Mouse (Mus musculus) spleen, adult 2 months (tissue): ENCODE measurements around the gene Grm1. TPM values are rescaled to one million over a fixed set of nuclear protein-coding genes. Genes with fewer than 3 reads are reported as not detected.

Source experiments
- DNase-seq, 2 experiments: peaks; one replicate each; pipeline versions ENCODE4 v3.0.0 to v3.0.0-alpha.2; 2012 to 2021; ENCODE audit warnings: low spot score in 2 of 2, low read depth in 1 of 2
- H3K27ac ChIP-seq: fragments of 200-500 bp; 2 replicates; pipeline ENCODE4 v1.5.1; 2012; ENCODE audit warnings: low read length, inconsistent platforms; ENCODE audit not compliant: insufficient read depth
- H3K27me3 ChIP-seq: fragments of 200-500 bp; 2 replicates; pipeline ENCODE4 v1.6.1; 2012; ENCODE audit warnings: mild to moderate bottlenecking, moderate library complexity, low read length, inconsistent platforms; ENCODE audit not compliant: control insufficient read depth, insufficient read depth
- H3K36me3 ChIP-seq: fragments of 200-500 bp; 2 replicates; pipeline ENCODE4 v1.6.1; 2012; ENCODE audit warnings: mild to moderate bottlenecking, low read length, inconsistent platforms; ENCODE audit not compliant: control insufficient read depth, insufficient read depth
- H3K4me1 ChIP-seq: fragments of 200-500 bp; 2 replicates; pipeline ENCODE4 v1.6.1; 2011; ENCODE audit warnings: inconsistent platforms; ENCODE audit not compliant: control insufficient read depth, insufficient read depth, insufficient read length
- H3K4me3 ChIP-seq: fragments of 200-500 bp; 2 replicates; pipeline ENCODE4 v1.5.1; 2011; ENCODE audit warnings: mild to moderate bottlenecking, inconsistent platforms; ENCODE audit not compliant: insufficient read depth, insufficient read length; ENCODE audit errors: extremely low read depth
- CTCF ChIP-seq: fragments of 200-500 bp; IDR thresholded peaks from 2 replicates; pipeline ENCODE4 v1.5.1; 2011; ENCODE audit warnings: mild to moderate bottlenecking, inconsistent platforms; ENCODE audit not compliant: insufficient read depth, insufficient read length, insufficient replicate concordance; ENCODE audit errors: extremely low read depth
- POLR2A ChIP-seq: fragments of 200-500 bp; IDR thresholded peaks from 2 replicates; pipeline ENCODE4 v1.6.1; 2011; ENCODE audit warnings: low read depth, low read length, inconsistent platforms
- WGBS: fragments of 180-500 bp; shearing (Covaris S2); methylation state at CpG from one replicate; pipeline ENCODE4 v1.1.7; 2018; 5-methylcytosine and 5-hydroxymethylcytosine counted together
- polyA plus RNA-seq: library from polyadenylated mRNA; depleted of rRNA; stranded (reverse); fragments of >200 nt; gene quantifications from 2 replicates; pipeline ENCODE4 v1.2.3, GENCODE M21; 2012; rRNA removed

The Grm1 gene
- polyA plus RNA-seq: 0.12 TPM in 1 of 2 replicates, not detected in the other

DNA sequence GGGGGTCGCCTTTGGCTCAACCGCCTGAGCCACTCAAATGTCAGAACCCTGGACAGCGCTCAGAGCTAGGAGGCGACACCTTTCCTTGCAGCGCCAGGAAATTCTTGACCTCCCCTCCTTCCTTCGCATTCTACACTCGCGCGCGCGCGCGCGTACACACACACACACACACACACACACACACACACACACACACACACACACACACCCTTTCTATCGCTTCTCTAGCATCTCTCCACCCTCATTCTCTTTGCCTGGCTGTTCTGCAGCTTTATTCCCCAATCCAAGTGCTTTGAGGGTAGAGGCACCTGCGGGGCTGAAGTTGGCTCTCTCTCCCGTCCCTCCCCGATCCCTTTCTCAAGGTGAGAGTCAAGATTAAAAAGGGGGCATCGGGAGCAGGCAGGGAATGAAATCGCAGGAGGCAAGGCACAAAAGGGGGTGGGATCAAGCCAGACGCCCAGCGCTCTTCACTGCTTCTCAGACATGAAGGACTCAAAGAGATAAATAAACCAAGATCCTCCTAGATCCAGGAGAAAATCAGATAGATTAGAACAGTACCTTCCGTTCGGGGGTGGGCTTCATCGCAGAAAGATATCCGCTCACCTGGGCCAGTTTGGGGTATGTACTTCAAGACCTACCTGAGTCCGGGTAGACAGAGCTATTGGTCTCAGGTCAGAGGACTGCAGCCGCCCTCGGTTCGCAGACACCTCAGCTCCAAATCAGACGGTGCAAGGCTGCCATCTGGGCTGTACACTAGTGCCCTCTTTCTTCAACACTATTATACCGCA is at the start of gene Grm1:
TSS of gene Grm1 (minus strand) at position 746 of the 788 bp plus-strand sequence.
- WGBS: 10% methylated on average over 32 of the region's 32 CpGs
- H3K27me3 ChIP-seq: no peaks in the 10 kb centered on the region
- no peaks in the 10 kb centered on the region for H3K36me3 ChIP-seq
- no peak within 1 kb of the TSS for H3K27ac ChIP-seq
- no peak for TF ChIP-seq POLR2A
- no peak for TF ChIP-seq CTCF
- no peaks in the 10 kb centered on the region for H3K4me1 ChIP-seq
- no peak within 1 kb of the TSS for H3K4me3 ChIP-seq
- no peak for DNase-seq

DNA sequence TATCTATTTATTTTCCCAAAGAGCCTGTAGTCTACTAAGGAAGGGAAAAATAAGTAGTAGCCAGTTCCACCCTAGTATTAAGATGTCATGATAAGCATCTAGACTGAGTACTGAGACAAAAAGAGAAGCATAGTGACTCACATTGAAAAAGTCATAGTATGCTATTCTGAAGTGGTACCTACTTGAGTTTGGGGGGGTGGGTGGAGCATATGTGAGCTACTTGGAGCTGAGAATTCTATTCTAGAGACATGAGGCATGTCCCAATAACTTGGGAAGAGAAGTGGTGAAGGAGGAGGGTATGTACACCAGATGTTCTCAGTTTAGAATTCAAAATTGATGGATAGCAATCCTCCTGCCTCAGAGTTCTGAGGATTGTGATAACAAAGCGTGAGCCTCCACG is 39.6 kb upstream of the Grm1 start:
- 90% methylated on average over 2 of the region's 2 CpGs for WGBS
- Histone ChIP-seq H3K36me3 (no peaks in the 10 kb centered on the region), H3K4me3 (no peak overlapping the region), H3K27ac (no peak overlapping the region), H3K27me3 (no peaks in the 10 kb centered on the region), H3K4me1 (no peaks in the 10 kb centered on the region)
- TF ChIP-seq CTCF (no peak), POLR2A (no peak)
- no peak for DNase-seq

DNA sequence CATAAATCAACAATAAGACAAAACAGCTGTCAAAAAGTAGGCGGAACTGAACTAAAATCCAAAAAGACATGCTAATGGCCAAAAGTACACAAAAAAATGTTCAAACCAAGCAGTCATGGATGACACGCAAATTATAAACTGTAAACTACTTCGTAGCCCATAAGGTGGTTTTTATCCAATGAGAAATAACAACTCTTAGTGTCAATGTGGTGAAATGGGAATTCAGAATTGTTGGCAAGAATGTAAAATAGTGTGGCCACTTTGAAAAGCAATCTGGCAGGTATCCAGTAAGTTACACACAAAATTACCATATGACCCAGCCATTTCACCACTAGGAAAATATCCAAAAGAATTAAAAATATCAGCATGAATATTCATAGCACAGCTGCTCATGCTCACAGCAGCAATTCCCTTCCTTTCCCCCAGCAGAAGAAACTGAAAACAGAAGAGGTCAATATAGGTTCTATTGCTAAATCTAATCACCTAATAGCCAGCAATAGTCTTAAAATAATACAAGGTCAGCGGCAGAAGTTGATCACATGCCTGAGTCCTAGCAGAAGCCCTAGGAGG is 16.4 kb upstream of the Grm1 start:
- Histone ChIP-seq H3K4me1 (no peaks in the 10 kb centered on the region), H3K4me3 (no peak overlapping the region), H3K27me3 (no peaks in the 10 kb centered on the region), H3K36me3 (no peaks in the 10 kb centered on the region), H3K27ac (no peak overlapping the region)
- no peak for TF ChIP-seq CTCF
- no peak for TF ChIP-seq POLR2A
- 86% methylated on average over 4 of the region's 4 CpGs for WGBS
- DNase-seq: no peak

DNA sequence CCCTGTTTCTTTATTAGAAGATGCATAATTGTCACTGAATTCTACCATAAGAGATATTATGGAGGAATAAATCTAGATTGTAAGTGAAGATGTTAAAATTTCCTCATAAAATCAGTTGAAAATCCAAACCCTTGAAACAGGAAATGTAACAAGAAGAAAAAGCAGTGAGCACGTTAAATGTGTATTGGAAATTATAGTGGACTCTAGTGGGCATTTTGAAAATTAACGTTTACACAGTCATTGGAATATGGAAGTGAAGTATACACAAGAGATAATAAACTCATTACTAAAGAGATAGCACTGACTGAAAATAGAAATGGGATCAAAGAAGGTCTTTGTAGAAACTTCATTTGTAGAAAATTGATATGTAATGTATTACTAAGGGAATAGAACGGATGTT is 4.2 kb upstream of the Grm1 start:
- no peaks in the 10 kb centered on the region for H3K27me3 ChIP-seq
- TF ChIP-seq POLR2A (no peak), CTCF (no peak)
- H3K27ac ChIP-seq: no peak overlapping the region
- H3K4me3 ChIP-seq: no peak overlapping the region
- H3K4me1 ChIP-seq: no peaks in the 10 kb centered on the region
- no peaks in the 10 kb centered on the region for H3K36me3 ChIP-seq
- WGBS: 80% methylated on average over 3 of the region's 3 CpGs
- DNase-seq: no peak

DNA sequence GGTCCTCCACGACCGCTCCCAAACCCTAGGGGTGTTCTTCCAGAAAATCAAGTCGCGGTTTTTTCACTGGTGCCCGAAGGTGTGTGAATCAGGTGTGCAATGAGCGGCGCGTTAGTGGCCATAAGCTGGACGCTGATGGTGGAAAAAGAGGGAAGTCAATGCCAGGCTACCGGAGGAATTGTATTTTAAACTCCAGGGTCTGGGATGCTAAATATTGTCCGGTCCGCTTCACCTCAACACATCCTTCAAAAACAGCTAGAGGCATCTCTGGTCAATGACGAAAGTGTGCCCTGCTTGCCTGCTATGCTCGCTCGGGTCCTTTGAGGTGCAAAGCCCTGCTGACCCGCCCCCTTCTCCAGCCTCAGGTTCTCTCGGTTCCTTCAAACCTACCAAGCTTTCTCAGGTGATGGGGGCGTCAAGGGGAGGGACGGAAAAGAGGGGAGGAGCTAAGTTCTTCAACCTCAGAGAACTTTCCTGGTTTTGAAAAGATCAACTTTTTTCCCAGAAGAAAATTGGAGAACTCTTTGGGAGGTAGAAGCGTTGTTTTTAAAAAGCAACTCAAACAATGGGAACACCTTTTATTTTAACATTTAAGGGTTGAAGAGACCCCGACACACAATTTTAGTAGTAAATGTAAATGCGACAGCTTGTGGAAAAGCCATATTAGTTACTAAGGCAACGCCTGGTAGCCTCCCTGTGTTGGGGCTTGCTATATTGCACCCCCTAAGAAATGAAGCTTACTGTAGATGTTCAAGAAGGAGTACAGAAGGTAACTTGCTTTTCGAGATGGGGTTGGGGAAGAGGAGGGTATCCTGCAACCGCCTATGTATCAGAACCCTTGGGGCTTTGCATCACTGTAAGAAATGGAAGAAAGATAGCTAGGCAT is 1.2 kb downstream of the Grm1 start:
- 19% methylated on average over 25 of the region's 25 CpGs for WGBS
- no peak for DNase-seq
- no peak for TF ChIP-seq POLR2A
- no peak for TF ChIP-seq CTCF

DNA sequence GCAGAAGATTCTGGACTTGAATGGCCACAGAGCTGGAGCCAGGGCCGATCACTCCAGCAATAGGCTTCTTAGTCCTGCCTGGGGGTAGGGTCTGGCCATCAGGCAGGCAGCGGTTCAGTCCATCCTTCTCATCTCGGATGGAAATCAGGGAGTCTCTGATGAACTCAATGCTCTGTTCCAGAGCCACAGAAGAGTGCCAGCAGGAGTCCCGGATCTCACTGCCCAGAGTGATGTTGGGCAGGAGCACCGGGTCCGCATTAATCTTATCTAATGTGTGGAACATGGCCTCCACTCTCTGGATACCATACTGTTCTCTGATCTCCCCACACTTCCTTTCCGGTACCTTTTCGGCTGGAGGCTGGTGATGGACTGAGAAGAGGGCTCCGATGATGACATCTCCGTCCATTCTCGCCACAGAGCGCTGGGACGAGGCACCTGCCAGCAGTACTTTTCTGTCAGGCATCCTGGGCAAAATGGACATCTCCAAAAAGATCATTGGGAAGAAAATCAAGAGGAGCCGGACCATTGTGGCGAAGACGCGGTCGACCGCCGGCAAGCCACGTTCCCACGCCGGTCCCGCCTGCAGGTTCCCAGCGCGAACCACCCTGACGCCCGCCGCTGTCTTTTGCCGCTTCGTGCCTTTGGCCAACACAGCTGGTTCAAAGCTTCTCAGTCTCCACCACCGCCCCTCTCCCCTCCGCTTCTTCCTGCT is 2.0 kb downstream of the Grm1 start:
- no peak for DNase-seq
- no peaks in the 10 kb centered on the region for H3K27me3 ChIP-seq
- no peaks in the 10 kb centered on the region for H3K4me1 ChIP-seq
- no peak for TF ChIP-seq CTCF
- TF ChIP-seq POLR2A: no peak
- no peak overlapping the region for H3K27ac ChIP-seq
- no peaks in the 10 kb centered on the region for H3K36me3 ChIP-seq
- H3K4me3 ChIP-seq: no peak overlapping the region
- WGBS: 22% methylated on average over 33 of the region's 33 CpGs

More for the DNA sequence above, 1.2 kb downstream of the Grm1 start:
- no peak overlapping the region for H3K27ac ChIP-seq
- no peaks in the 10 kb centered on the region for H3K27me3 ChIP-seq
- no peak overlapping the region for H3K4me3 ChIP-seq
- no peaks in the 10 kb centered on the region for H3K4me1 ChIP-seq
- H3K36me3 ChIP-seq: no peaks in the 10 kb centered on the region
